Mouse (Mus musculus) stomach, postnatal 0 days (tissue): ENCODE measurements at regions not wholly inside any gene's neighbourhood (a gene's known extent, or its start where the extent isn't known, plus 50 kb on each side); places are given as distances from the start of the nearest gene placed in this dataset.

Experiments
- CTCF ChIP-seq: IDR thresholded peaks from 2 replicates; pipeline ENCODE4 v1.5.1; 2016; ENCODE audit warnings: antibody characterized with exemption, low read depth, mild to moderate bottlenecking, moderate library complexity
- EP300 ChIP-seq: optimal IDR thresholded peaks from 2 replicates; pipeline ENCODE3; 2016; ENCODE audit warnings: antibody characterized with exemption

GRCm38 (mm10) chr14:45807767-45808166 lies 149.8 kb upstream of the Ddhd1 start:
- TF ChIP-seq CTCF: no peak
- no peak for TF ChIP-seq EP300
